Mouse (Mus musculus) hindbrain, embryonic 14.5 days (tissue): Measurements from ENCODE around the gene Tcf7l1. TPM values are rescaled to one million over a fixed set of nuclear protein-coding genes. Genes with fewer than 3 reads are reported as not detected.

Source experiments
- ATAC-seq: fragments of 200-750 bp; cut with Nextera tagmentation; 2 replicates; pipeline ENCODE4 v1.8.0; 2017; ENCODE audit warnings: moderate number of reproducible peaks, mild to moderate bottlenecking, moderate TSS enrichment, moderate library complexity; ENCODE audit not compliant: low FRiP score
- DNase-seq: peaks from one replicate; pipeline ENCODE4 v3.0.0-alpha.2; 2015; ENCODE audit warnings: low spot score
- H3K27ac ChIP-seq: fragments of 300-500 bp; sonication (generic); 2 replicates; pipeline ENCODE4 v1.5.1; 2014; ENCODE audit warnings: mild to moderate bottlenecking, moderate library complexity
- H3K27me3 ChIP-seq: fragments of 300-500 bp; sonication (generic); 2 replicates; pipeline ENCODE4 v1.6.1; 2014; ENCODE audit warnings: mild to moderate bottlenecking, low read length, mixed read lengths; ENCODE audit not compliant: control insufficient read depth, insufficient read depth
- H3K36me3 ChIP-seq: fragments of 300-500 bp; sonication (generic); replicated peaks from 2 replicates; pipeline ENCODE4 v1.6.1; 2014; ENCODE audit not compliant: control insufficient read depth, insufficient read depth
- H3K4me1 ChIP-seq: fragments of 300-500 bp; sonication (generic); replicated peaks from 2 replicates; pipeline ENCODE4 v1.6.1; 2014; ENCODE audit warnings: antibody characterized with exemption, low read length, mixed read lengths; ENCODE audit not compliant: control insufficient read depth, insufficient read depth
- H3K4me2 ChIP-seq: fragments of 300-500 bp; sonication (generic); replicated peaks from 2 replicates; pipeline ENCODE4 v1.6.1; 2014; ENCODE audit warnings: mild to moderate bottlenecking, moderate library complexity
- H3K4me3 ChIP-seq: fragments of 300-500 bp; sonication (generic); replicated peaks from 2 replicates; pipeline ENCODE4 v1.5.1; 2014; ENCODE audit warnings: mild to moderate bottlenecking, low read length
- H3K9ac ChIP-seq: fragments of 300-500 bp; sonication (generic); 2 replicates; pipeline ENCODE4 v1.6.1; 2014
- H3K9me3 ChIP-seq: fragments of 300-500 bp; sonication (generic); 2 replicates; pipeline ENCODE4 v1.6.1; 2016; ENCODE audit warnings: low read length; ENCODE audit not compliant: control insufficient read depth
- WGBS: fragments of 180-500 bp; shearing (Covaris S2); extraction: QIAGEN DNeasy Blood & Tissue Kit; methylation state at CpG from one replicate; pipeline ENCODE4 v1.1.7; 2014; 5-methylcytosine and 5-hydroxymethylcytosine counted together
- polyA plus RNA-seq: library from polyadenylated mRNA; unstranded; fragments of >200 nt; fragmentation: Nextera tagmentation; extraction: Ambion mirVana; gene quantifications from 2 replicates; pipeline ENCODE4 v1.2.1, GENCODE M21; 2014

The Tcf7l1 gene
- polyA plus RNA-seq, 1 experiment from 2014 or later = 7.3 TPM

DNA sequence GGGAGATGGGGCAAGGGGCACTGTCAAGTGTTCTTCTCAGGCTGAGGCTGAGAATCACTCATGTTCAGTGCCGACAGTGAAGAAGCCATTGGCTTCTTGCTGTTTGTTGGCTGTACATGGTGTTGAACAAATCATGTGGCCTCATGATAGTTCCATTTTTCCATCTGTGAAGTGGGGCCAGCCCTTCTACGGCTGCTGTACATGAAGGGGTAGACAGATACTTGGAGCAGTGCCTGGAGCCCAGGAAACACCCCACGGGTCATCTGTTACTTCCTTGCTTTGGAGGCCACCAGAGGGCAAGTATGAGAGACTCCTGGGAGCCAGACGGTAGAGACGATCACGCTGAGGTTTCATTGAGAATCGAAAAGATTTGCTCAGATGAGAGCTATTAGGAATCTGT is 46.7 kb downstream of the Tcf7l1 start:
- ATAC-seq (no peak), DNase-seq (no peak)
- Histone ChIP-seq H3K4me1 (peaks cover 3% of the 10 kb centered on the region; the same call in 1 of the 2 replicates), H3K9ac (no peak overlapping the region), H3K27ac (no peak overlapping the region), H3K4me2 (no peak overlapping the region), H3K4me3 (no peak overlapping the region), H3K36me3 (no peaks in the 10 kb centered on the region), H3K9me3 (no peaks in the 10 kb centered on the region), H3K27me3 (no peaks in the 10 kb centered on the region)
- WGBS = 81% methylated on average over 7 of the region's 7 CpGs

DNA sequence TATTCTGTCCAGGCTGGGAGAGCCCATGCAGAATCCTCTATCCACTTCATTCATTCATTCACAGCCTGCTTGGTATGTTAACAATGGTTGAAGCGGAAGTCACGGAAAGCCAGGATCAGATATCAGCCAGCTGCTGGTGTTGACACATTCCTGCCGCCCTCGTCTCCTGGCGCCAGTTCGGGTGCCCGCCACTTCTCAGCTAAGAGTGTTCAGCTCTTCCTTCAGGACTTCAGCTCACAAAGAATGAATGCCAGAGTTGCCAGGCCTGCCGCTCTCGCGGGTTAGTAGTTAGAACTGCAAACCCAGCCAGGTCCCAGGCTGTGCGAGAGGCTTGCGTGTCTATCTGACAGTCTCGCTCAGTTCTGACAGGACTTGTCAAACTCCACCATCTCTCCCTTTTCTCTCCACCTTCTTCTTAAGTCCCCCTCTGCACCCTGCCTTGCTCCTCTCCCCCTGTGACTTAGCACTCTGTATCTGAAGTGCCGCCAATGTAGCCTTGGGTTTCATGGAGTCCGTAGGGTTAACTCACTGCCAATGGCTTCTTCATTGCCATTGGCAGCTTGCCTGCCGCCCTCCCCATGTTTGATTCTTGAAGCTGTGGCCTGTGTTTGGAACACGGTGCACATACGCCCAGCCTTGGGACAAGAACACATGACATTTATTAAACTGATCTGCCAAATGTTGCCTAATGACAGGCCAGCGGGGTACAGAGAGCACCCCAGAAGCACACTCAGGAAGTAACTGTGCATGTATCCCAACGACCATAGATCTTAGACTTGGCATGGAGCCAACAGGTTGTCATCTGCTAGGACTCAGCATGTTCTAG is 48.2 kb downstream of the Tcf7l1 start:
- Histone ChIP-seq H3K4me2 (0 out of 2 replicates have a peak overlapping the region, but pooled peaks have one; percentile 3), H3K4me3 (no peak overlapping the region)
- DNase-seq = peak; percentile 50

DNA sequence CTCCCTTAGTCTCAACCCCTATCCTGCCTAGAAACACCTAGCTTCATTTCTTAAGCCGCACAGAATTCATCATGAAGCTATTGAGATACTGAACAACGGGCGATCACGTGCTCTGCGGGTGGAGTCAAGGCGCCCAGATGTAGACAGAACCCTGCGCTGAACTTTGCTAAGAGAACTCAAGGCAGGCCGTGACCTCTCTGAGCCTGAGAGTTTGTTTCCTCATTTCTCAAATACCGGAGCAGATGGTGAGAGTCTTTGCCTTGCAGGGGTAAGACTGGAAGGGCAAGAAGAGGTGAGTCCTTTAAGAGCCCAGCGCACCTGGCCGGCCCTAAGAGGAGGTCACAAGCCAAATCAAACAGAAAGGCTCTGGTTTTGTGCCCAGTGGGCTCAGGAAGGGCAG is 52.2 kb downstream of the Tcf7l1 start:
- Histone ChIP-seq H3K4me1 (peaks cover 3% of the 10 kb centered on the region; the same call in 1 of the 2 replicates), H3K27me3 (no peaks in the 10 kb centered on the region), H3K27ac (no peak overlapping the region), H3K4me2 (no peak overlapping the region), H3K36me3 (no peaks in the 10 kb centered on the region), H3K9me3 (no peaks in the 10 kb centered on the region), H3K9ac (no peak overlapping the region), H3K4me3 (no peak overlapping the region)
- whole genome bisulfite sequencing = 96% methylated on average over 11 of the region's 11 CpGs
- DNase-seq (no peak), ATAC-seq (no peak)

More for the DNA sequence above, 48.2 kb downstream of the Tcf7l1 start:
- Histone ChIP-seq H3K36me3 (no peaks in the 10 kb centered on the region), H3K27ac (no peak overlapping the region), H3K4me1 (peaks cover 3% of the 10 kb centered on the region; the same call in 1 of the 2 replicates), H3K9me3 (no peaks in the 10 kb centered on the region), H3K9ac (no peak overlapping the region), H3K27me3 (no peaks in the 10 kb centered on the region)
- WGBS = 51% methylated on average over 20 of the region's 20 CpGs
- ATAC-seq = peak; percentile 52; the same call in 1 of the 2 replicates

DNA sequence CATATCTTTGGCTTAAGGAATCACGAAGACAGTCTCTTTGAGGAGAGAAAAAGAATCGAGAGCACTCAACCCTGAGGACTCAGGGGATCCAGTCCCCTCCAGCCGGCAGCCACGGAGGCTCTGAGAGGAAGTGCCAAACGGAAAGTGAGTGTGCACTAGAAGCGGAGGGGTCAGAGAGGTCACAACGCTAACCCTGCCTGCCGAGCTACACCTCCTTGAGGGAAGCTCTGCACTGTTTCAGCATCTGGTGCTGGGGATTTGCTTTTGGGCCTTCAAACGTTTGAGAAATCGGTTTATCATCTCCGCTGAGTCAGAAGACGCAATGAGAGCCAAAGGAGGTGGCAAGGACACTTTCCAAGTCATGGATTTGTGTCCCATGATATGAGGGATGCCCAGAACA is 53.8 kb downstream of the Tcf7l1 start:
- H3K4me1 ChIP-seq = peaks cover 10% of the 10 kb centered on the region; the same call in 1 of the 2 replicates
- 41% methylated on average over 12 of the region's 12 CpGs for WGBS
- H3K4me2 ChIP-seq = no peak overlapping the region
- H3K27ac ChIP-seq = no peak overlapping the region
- H3K36me3 ChIP-seq = no peaks in the 10 kb centered on the region
- no peak overlapping the region for H3K9ac ChIP-seq
- DNase-seq (no peak), ATAC-seq (no peak)
- H3K27me3 ChIP-seq = no peaks in the 10 kb centered on the region
- no peaks in the 10 kb centered on the region for H3K9me3 ChIP-seq
- H3K4me3 ChIP-seq = no peak overlapping the region

DNA sequence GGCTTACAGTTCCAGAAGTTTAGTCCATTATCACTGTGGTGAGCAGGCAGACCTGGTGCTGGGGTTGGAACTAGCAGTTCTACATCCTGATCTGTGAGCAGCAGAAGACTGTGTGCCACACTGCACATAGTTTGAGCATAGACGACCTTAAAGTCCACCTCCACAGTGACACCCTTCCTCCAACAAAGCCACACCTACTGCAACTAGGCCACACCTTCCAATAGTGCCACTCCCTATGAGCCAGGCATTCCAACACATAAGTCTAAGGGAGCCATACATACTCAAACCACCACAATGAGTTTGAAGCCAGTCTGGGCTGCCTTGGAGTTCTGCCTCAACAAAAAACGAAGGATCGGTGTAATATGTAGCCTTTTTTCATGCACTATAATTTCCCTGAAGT is 55.7 kb downstream of the Tcf7l1 start:
- DNase-seq = no peak
- Histone ChIP-seq H3K9ac (no peak overlapping the region), H3K36me3 (no peaks in the 10 kb centered on the region), H3K4me2 (no peak overlapping the region), H3K4me3 (no peak overlapping the region), H3K27me3 (no peaks in the 10 kb centered on the region), H3K27ac (no peak overlapping the region), H3K9me3 (no peaks in the 10 kb centered on the region), H3K4me1 (peaks cover 20% of the 10 kb centered on the region)
- ATAC-seq = no peak
- 92% methylated on average over 3 of the region's 3 CpGs for WGBS

DNA sequence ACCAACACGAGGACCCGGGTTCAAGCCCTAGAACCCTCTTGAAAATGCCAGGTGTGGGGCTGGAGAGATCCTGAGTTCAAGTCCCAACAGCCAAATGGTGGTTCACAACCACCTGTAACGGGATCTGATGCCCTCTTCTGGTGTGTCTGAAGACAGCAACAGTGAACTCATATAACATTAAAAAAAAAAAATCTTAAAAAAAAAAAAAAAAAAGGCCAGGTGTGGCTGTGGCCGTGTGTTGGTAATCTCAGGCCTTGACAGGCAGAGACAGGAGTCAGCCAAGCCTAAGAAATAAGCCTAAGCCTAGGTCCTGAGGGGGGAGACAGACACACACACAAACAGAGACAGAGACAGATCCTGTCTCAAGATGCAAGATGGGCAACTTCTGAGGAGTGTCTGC is 56.9 kb downstream of the Tcf7l1 start:
- Histone ChIP-seq H3K4me2 (no peak overlapping the region), H3K27me3 (no peaks in the 10 kb centered on the region), H3K9me3 (no peaks in the 10 kb centered on the region), H3K4me3 (no peak overlapping the region), H3K36me3 (no peaks in the 10 kb centered on the region), H3K9ac (no peak overlapping the region), H3K27ac (no peak overlapping the region), H3K4me1 (peaks cover 29% of the 10 kb centered on the region)
- ATAC-seq = no peak
- DNase-seq = no peak
- WGBS = 77% methylated on average over 4 of the region's 4 CpGs

DNA sequence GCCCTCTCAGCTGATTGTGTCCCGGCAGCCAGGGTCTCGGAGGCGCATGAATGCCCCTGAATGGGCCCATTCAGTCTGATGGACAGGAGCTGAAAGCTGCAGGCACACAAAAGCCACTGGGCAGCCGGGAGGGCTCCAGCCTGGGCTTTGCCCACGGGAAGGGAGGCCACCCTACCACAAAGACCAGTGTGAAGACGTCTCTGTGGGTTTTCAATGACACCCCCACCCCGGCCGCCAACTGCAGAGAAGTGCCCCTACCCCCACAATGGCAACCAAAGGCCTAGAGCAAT is 58.5 kb downstream of the Tcf7l1 start:
- H3K4me1 ChIP-seq = peaks cover 29% of the 10 kb centered on the region
- no peaks in the 10 kb centered on the region for H3K27me3 ChIP-seq
- no peak overlapping the region for H3K9ac ChIP-seq
- H3K4me2 ChIP-seq = no peak overlapping the region
- H3K9me3 ChIP-seq = no peaks in the 10 kb centered on the region
- H3K27ac ChIP-seq = peak overlapping the region; percentile 53; the same call in 1 of the 2 replicates
- ATAC-seq (peak; percentile 85), DNase-seq (peak; percentile 51)
- H3K4me3 ChIP-seq = no peak overlapping the region
- no peaks in the 10 kb centered on the region for H3K36me3 ChIP-seq
- WGBS = 12% methylated on average over 8 of the region's 8 CpGs

DNA sequence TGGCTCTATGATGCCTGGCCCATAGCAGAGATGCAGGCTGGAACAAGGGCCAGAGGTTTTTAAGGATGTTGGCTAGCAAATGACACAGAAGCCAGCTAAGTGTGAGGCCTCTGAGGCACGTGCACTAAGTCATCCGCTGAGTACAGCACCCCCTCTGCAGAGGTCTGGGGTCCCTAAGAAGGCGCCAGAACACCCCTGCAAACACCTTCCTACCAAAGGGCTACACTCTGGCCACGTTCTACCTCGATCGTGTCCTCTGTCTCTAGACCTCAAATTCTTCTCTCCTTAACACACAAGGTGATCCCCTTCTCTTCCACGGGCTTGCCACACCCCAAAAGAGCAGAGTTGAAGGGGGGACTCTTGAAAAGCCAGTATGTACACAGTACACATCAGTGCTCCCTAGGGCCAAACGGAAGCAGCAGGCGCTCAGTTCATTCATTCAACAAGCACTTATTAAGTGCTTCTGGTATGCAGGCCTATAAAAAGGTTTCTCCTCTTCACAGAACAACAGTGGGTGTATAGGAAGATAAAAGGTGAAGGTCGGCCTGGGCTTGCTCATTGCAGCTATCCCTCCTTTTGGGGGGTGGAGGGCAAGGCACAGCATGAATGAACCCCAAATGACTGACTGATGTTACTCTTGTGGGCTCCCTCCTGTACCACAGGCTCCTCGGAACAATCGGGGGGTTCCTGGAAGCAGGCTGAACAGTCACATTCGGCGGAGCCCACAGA is 59.1 kb downstream of the Tcf7l1 start:
- H3K36me3 ChIP-seq = no peaks in the 10 kb centered on the region
- H3K4me3 ChIP-seq = no peak overlapping the region
- H3K9ac ChIP-seq = no peak overlapping the region
- 35% methylated on average over 14 of the region's 14 CpGs for WGBS
- peak overlapping the region; percentile 53; the same call in 1 of the 2 replicates for H3K27ac ChIP-seq
- no peak for DNase-seq
- ATAC-seq = no peak; the same call in 1 of the 2 replicates
- peaks cover 29% of the 10 kb centered on the region for H3K4me1 ChIP-seq
- no peaks in the 10 kb centered on the region for H3K9me3 ChIP-seq
- H3K4me2 ChIP-seq = no peak overlapping the region
- H3K27me3 ChIP-seq = no peaks in the 10 kb centered on the region

DNA sequence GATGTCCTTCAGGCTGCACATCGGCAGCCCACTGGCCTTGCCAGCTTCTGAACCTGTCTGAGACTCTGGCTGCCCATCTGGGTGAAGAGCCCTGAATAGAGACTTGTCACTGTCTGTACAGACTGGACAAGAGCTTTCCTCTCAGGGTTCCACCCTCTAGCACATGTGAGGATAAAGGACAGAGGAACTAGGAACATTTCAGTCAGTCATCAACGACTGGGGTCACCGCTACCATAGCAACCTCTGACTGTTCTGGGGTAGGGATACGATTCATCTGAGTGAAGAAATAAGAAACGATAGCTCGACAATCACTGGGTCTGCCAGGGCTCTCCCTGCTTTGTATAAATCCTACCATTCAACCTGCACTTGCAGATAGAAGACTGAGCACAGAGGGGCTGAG is 61.2 kb downstream of the Tcf7l1 start:
- WGBS = 16% methylated on average over 6 of the region's 6 CpGs
- DNase-seq (no peak), ATAC-seq (peak; percentile 26; the same call in 1 of the 2 replicates)
- Histone ChIP-seq H3K4me1 (peaks cover 29% of the 10 kb centered on the region), H3K27me3 (no peaks in the 10 kb centered on the region), H3K27ac (peak overlapping the region; percentile 49; the same call in 1 of the 2 replicates), H3K9me3 (no peaks in the 10 kb centered on the region), H3K36me3 (no peaks in the 10 kb centered on the region), H3K4me2 (0 out of 2 replicates have a peak overlapping the region, but pooled peaks have one; percentile 5), H3K4me3 (no peak overlapping the region), H3K9ac (no peak overlapping the region)
